Mouse (Mus musculus) adrenal gland, postnatal 36 days (tissue): ENCODE results near the gene Opalin. TPM values are rescaled to one million over a fixed set of nuclear protein-coding genes. Genes with fewer than 3 reads are reported as not detected.

Experiments used
- DNase-seq, 2 experiments: peaks; one replicate each; pipeline ENCODE4 v3.0.0; 2021; ENCODE audit warnings: mixed read lengths in 1 of 2
- total RNA-seq, 2 experiments: library from RNA; stranded (reverse); gene quantifications; 2 replicates each; pipeline ENCODE4 v1.2.3; 2021

The Opalin gene
- total RNA-seq, 2 experiments from 2014 or later, result not detected

- peak; percentile 24 to 53 for DNase-seq
Measured at GRCm38 (mm10) chr19:41015951-41016716, 60.8 kb downstream of the Opalin start.

GRCm38 (mm10) chr19:41014003-41014402 lies 62.9 kb downstream of the Opalin start:
- no peak for DNase-seq

- DNase-seq, result no peak
Measured at GRCm38 (mm10) chr19:41013591-41013990, 63.3 kb downstream of the Opalin start.

Other genes starting within 250 kb of the Opalin start
- 1 to 10 TPM; 6.6 to 6.8 TPM for gene Ccnj, start 245.8 kb downstream of the Opalin start, total RNA-seq
- 10 to 100 TPM; 11.3 to 13.8 TPM for gene Zfp518a, start 182.4 kb downstream of the Opalin start, total RNA-seq
- 1 to 10 TPM in 1 of 2 experiments, under 1 TPM in 1; 0.59 to 1.5 TPM for gene Blnk, start 82.6 kb downstream of the Opalin start, total RNA-seq
- not detected for gene Dntt, start 47.8 kb downstream of the Opalin start, total RNA-seq
- under 1 TPM in 1 of 2 experiments, not detected in 1; 0.07 TPM for gene Tll2, start 129.7 kb upstream of the Opalin start, total RNA-seq
- gene Tm9sf3, start 186.9 kb upstream of the Opalin start, total RNA-seq, result 100 to 1,000 TPM; 182 to 192 TPM